Mouse (Mus musculus): Measurements from ENCODE around the gene Sike1. TPM values are rescaled to one million over a fixed set of nuclear protein-coding genes. Genes with fewer than 3 reads are reported as not detected.

The Sike1 gene
- polyA plus RNA-seq (2011; ENCODE audit: insufficient read length, low read depth, missing spikeins) = 65.7 and 76.1 TPM in 2 replicates

DNA sequence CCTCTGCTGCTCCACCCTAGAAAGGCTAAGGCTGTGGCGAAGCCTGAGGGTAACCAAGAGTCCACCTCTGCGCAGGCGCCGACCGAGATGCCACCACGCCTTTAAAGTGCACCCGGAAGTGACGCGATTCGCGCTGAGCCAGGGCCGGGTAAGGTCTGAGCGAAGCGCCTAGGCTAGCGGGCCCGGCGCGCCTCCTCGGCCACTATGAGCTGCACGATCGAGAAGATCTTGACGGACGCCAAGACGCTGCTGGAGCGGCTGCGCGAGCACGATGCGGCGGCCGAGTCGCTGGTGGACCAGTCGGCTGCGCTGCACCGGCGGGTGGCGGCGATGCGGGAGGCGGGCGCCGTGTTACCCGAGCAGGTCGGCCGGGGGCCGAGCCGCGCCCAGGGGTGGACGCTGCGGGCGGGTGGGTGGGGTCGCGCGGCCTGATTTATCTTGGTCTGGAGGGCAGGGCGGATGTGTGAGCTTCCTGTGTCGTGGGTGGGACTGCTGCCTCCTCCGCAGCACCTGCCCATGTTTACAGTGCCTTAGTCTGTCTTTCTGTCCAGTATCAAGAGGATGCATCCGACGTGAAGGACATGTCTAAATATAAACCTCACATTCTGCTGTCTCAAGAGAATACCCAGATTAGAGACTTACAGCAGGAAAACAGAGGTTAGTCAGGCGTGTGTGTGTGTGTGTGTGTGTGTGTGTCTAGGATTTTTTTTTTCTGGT is at the start of gene Sike1:
Gene Sike1, plus strand, starts transcription at position 104 of the 717 bp plus-strand sequence.
- H3K4me1 ChIP-seq (ENCODE audit: control insufficient read depth, insufficient read depth, low read length) = peaks cover 13% of the 10 kb centered on the region
- H3K4me3 ChIP-seq (ENCODE audit: insufficient read depth, low read length) = peak within 1 kb of the TSS; percentile 63
- peak within 1 kb of the TSS; percentile 85 for H3K27ac ChIP-seq (ENCODE audit: insufficient read depth, low read length)
- TF ChIP-seq CTCF (IDR thresholded peaks at IDR 0.05; ENCODE audit: borderline replicate concordance, insufficient read depth, low read length) = no peak
- TF ChIP-seq POLR2A (IDR thresholded peaks at IDR 0.05; ENCODE audit: low read depth, low read length) = peak; percentile 76

- Histone ChIP-seq H3K4me1 (ENCODE audit: control insufficient read depth, insufficient read depth, low read length) (no peaks in the 10 kb centered on the region; the same call in 1 of the 2 replicates), H3K27ac (ENCODE audit: insufficient read depth, low read length) (no peak overlapping the region), H3K4me3 (ENCODE audit: insufficient read depth, low read length) (no peak overlapping the region)
- TF ChIP-seq CTCF (IDR thresholded peaks at IDR 0.05; ENCODE audit: borderline replicate concordance, insufficient read depth, low read length) (no peak), POLR2A (IDR thresholded peaks at IDR 0.05; ENCODE audit: low read depth, low read length) (no peak)
These were observed 49.2 kb upstream of the Sike1 start for GRCm38 (mm10) chr3:102946312-102946711.

GRCm38 (mm10) chr3:102946861-102947260 is 48.6 kb upstream of the Sike1 start:
- TF ChIP-seq POLR2A (IDR thresholded peaks at IDR 0.05; ENCODE audit: low read depth, low read length) (no peak), CTCF (IDR thresholded peaks at IDR 0.05; ENCODE audit: borderline replicate concordance, insufficient read depth, low read length) (no peak)
- H3K4me1 ChIP-seq (ENCODE audit: control insufficient read depth, insufficient read depth, low read length) = no peaks in the 10 kb centered on the region; the same call in 1 of the 2 replicates
- no peak overlapping the region for H3K4me3 ChIP-seq (ENCODE audit: insufficient read depth, low read length)
- H3K27ac ChIP-seq (ENCODE audit: insufficient read depth, low read length) = no peak overlapping the region

GRCm38 (mm10) chr3:102954476-102954875 is 41.0 kb upstream of the Sike1 start:
- TF ChIP-seq CTCF (IDR thresholded peaks at IDR 0.05; ENCODE audit: borderline replicate concordance, insufficient read depth, low read length) (no peak), POLR2A (IDR thresholded peaks at IDR 0.05; ENCODE audit: low read depth, low read length) (no peak)
- Histone ChIP-seq H3K27ac (ENCODE audit: insufficient read depth, low read length) (no peak overlapping the region), H3K4me3 (ENCODE audit: insufficient read depth, low read length) (no peak overlapping the region), H3K4me1 (ENCODE audit: control insufficient read depth, insufficient read depth, low read length) (no peaks in the 10 kb centered on the region)

DNA sequence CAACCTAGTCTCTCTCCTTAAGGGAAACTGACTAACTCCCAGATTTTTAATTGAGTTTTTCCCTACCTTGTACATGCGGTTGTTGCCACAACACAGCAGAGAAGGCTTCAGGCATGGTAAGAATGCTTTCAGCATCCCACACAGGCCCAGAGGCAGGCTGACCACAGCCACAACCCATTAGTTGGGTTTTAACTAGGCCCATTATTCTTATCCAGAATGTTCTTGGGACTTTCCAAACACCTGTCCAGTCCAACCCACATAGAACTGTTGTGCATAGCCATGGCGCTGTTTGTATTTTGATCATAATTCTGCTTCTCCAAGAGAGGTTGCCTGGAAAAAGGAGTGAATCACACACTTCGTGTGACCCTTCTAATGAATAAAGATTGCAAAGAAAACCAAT is 40.4 kb upstream of the Sike1 start:
- H3K4me1 ChIP-seq (ENCODE audit: control insufficient read depth, insufficient read depth, low read length) = no peaks in the 10 kb centered on the region
- no peak overlapping the region for H3K4me3 ChIP-seq (ENCODE audit: insufficient read depth, low read length)
- no peak overlapping the region for H3K27ac ChIP-seq (ENCODE audit: insufficient read depth, low read length)
- TF ChIP-seq POLR2A (IDR thresholded peaks at IDR 0.05; ENCODE audit: low read depth, low read length) (no peak), CTCF (IDR thresholded peaks at IDR 0.05; ENCODE audit: borderline replicate concordance, insufficient read depth, low read length) (no peak)

DNA sequence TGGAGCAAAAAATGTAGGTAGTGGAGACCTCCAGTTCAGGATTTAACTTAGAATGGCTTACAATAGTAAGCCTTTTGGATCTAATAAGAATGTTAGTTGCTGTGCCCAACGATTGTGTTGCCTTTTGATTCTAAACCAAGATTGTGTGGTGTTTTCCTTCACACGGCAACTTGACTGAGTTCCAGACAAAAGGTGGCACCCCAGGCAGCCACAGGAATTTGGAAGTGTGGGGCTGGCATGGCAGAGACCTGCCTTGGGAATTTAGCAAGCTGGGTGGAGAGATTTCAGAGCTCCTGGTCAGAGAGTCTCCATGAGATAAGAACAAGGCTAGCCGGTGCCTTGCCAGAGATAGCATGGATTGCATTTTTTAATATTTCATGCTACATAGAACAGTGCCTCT is 39.9 kb upstream of the Sike1 start:
- H3K4me3 ChIP-seq (ENCODE audit: insufficient read depth, low read length) = no peak overlapping the region
- no peaks in the 10 kb centered on the region for H3K4me1 ChIP-seq (ENCODE audit: control insufficient read depth, insufficient read depth, low read length)
- no peak overlapping the region for H3K27ac ChIP-seq (ENCODE audit: insufficient read depth, low read length)
- TF ChIP-seq POLR2A (IDR thresholded peaks at IDR 0.05; ENCODE audit: low read depth, low read length) (no peak), CTCF (IDR thresholded peaks at IDR 0.05; ENCODE audit: borderline replicate concordance, insufficient read depth, low read length) (no peak)

- no peak within 1 kb of the TSS for H3K27ac ChIP-seq (ENCODE audit: insufficient read depth, low read length)
- H3K4me1 ChIP-seq (ENCODE audit: control insufficient read depth, insufficient read depth, low read length) = no peaks in the 10 kb centered on the region
- no peak for TF ChIP-seq CTCF (IDR thresholded peaks at IDR 0.05; ENCODE audit: borderline replicate concordance, insufficient read depth, low read length)
- TF ChIP-seq POLR2A (IDR thresholded peaks at IDR 0.05; ENCODE audit: low read depth, low read length) = no peak
- H3K4me3 ChIP-seq (ENCODE audit: insufficient read depth, low read length) = no peak within 1 kb of the TSS
These were observed 31.5 kb upstream of the Sike1 start, which contains the start of gene Nr1h5 for GRCm38 (mm10) chr3:102964033-102964432. Nr1h5 (minus strand) TSS chr3:102964133.

DNA sequence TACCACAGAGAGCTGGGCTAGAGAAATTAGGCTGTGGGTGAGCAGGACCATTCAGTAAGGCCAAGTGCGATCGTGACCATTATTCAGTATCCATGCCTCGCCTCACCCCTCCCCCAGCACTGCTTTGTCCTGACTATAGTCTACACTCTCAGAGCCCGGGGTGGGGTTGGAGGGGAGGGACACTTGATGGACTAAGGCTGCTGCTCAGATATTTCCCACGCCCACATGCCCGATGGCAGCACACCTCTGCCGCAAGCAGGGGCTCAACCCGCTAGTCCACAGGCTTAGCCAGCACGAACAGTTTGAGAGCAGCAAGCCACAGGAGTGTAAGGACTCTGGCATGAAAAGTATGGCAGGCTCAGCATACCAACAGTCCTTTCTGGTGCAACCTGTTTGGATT is 25.4 kb upstream of the Sike1 start:
- Histone ChIP-seq H3K27ac (ENCODE audit: insufficient read depth, low read length) (peak overlapping the region; percentile 80), H3K4me3 (ENCODE audit: insufficient read depth, low read length) (no peak overlapping the region), H3K4me1 (ENCODE audit: control insufficient read depth, insufficient read depth, low read length) (peaks cover 6% of the 10 kb centered on the region)
- no peak for TF ChIP-seq POLR2A (IDR thresholded peaks at IDR 0.05; ENCODE audit: low read depth, low read length)
- no peak for TF ChIP-seq CTCF (IDR thresholded peaks at IDR 0.05; ENCODE audit: borderline replicate concordance, insufficient read depth, low read length)

- Histone ChIP-seq H3K4me1 (ENCODE audit: control insufficient read depth, insufficient read depth, low read length) (peaks cover 6% of the 10 kb centered on the region), H3K27ac (ENCODE audit: insufficient read depth, low read length) (peak overlapping the region; percentile 80), H3K4me3 (ENCODE audit: insufficient read depth, low read length) (no peak overlapping the region)
- TF ChIP-seq CTCF (IDR thresholded peaks at IDR 0.05; ENCODE audit: borderline replicate concordance, insufficient read depth, low read length) = no peak
- no peak for TF ChIP-seq POLR2A (IDR thresholded peaks at IDR 0.05; ENCODE audit: low read depth, low read length)
These were observed 25.0 kb upstream of the Sike1 start for GRCm38 (mm10) chr3:102970508-102970907.

DNA sequence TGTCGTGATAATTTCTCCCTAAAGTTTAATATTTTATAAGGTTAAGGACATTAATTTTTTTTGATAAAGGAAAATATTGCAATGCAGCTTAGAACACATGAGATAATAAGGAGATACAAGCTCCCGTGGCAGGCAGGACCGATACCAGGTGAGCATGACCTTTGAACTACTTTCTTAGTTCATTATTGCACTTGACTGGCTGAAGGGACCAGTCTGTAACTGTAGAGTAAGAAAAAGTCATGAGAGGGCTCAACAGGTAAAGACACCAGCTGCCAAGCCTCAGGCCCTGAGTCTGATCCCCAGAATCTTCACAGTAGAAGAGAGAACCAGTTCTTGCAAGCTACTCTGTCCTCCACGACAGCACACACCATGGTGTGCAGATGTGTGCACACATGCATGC is 18.6 kb upstream of the Sike1 start:
- Histone ChIP-seq H3K27ac (ENCODE audit: insufficient read depth, low read length) (no peak overlapping the region), H3K4me3 (ENCODE audit: insufficient read depth, low read length) (no peak overlapping the region), H3K4me1 (ENCODE audit: control insufficient read depth, insufficient read depth, low read length) (no peaks in the 10 kb centered on the region)
- TF ChIP-seq POLR2A (IDR thresholded peaks at IDR 0.05; ENCODE audit: low read depth, low read length) = no peak
